Mouse (Mus musculus) liver, adult 2 months (tissue): ENCODE measurements around the gene Borcs5.

Experiments used
- CTCF ChIP-seq: fragments of 200-500 bp; IDR thresholded peaks from 2 replicates; pipeline ENCODE4 v1.5.1; 2011; ENCODE audit warnings: low read depth, low read length, control low read depth
- POLR2A ChIP-seq: fragments of 200-500 bp; IDR thresholded peaks from 2 replicates; pipeline ENCODE4 v1.6.1; 2011; ENCODE audit warnings: low read length, control low read depth; ENCODE audit not compliant: insufficient read depth; ENCODE audit errors: extremely low read depth

GRCm38 (mm10) chr6:134594569-134595442 is 44.5 kb upstream of the Borcs5 start:
- TF ChIP-seq POLR2A (no peak), CTCF (no peak)
